Mouse (Mus musculus) forebrain, embryonic 16.5 days (tissue): ENCODE results near the gene Arhgef39. TPM values are rescaled to one million over a fixed set of nuclear protein-coding genes. Genes with fewer than 3 reads are reported as not detected.

Source experiments
- ATAC-seq: fragments of 200-750 bp; cut with Nextera tagmentation; 2 replicates; pipeline ENCODE4 v1.8.0; 2017; ENCODE audit warnings: mild to moderate bottlenecking, moderate library complexity
- H3K27ac ChIP-seq: fragments of 300-500 bp; sonication (generic); 2 replicates; pipeline ENCODE4 v1.5.1; 2014; ENCODE audit warnings: low read length, control low read depth
- H3K27me3 ChIP-seq: fragments of 300-500 bp; sonication (generic); replicated peaks from 2 replicates; pipeline ENCODE4 v1.6.1; 2014; ENCODE audit warnings: low read length; ENCODE audit not compliant: control insufficient read depth, insufficient read depth
- H3K36me3 ChIP-seq: fragments of 300-500 bp; sonication (generic); 2 replicates; pipeline ENCODE4 v1.6.1; 2014; ENCODE audit not compliant: control insufficient read depth, insufficient read depth
- H3K4me1 ChIP-seq: fragments of 300-500 bp; sonication (generic); replicated peaks from 2 replicates; pipeline ENCODE4 v1.6.1; 2014; ENCODE audit warnings: low read length; ENCODE audit not compliant: control insufficient read depth, insufficient read depth
- H3K4me2 ChIP-seq: fragments of 300-500 bp; sonication (generic); 2 replicates; pipeline ENCODE4 v1.6.1; 2014; ENCODE audit warnings: mild to moderate bottlenecking, low read length, control low read depth
- H3K4me3 ChIP-seq: fragments of 300-500 bp; sonication (generic); replicated peaks from 2 replicates; pipeline ENCODE4 v1.5.1; 2014; ENCODE audit warnings: mild to moderate bottlenecking, low read length, control low read depth
- H3K9ac ChIP-seq: fragments of 300-500 bp; sonication (generic); replicated peaks from 2 replicates; pipeline ENCODE4 v1.6.1; 2014; ENCODE audit warnings: low read depth, low read length, control low read depth
- H3K9me3 ChIP-seq: fragments of 300-500 bp; sonication (generic); 2 replicates; pipeline ENCODE4 v1.6.1; 2016; ENCODE audit warnings: low read length; ENCODE audit not compliant: control insufficient read depth
- WGBS: fragments of 180-500 bp; shearing (Covaris S2); extraction: QIAGEN DNeasy Blood & Tissue Kit; methylation state at CpG from one replicate; pipeline ENCODE4 v1.1.7; 2014; 5-methylcytosine and 5-hydroxymethylcytosine counted together
- polyA plus RNA-seq: library from polyadenylated mRNA; unstranded; fragments of >200 nt; fragmentation: Nextera tagmentation; extraction: Ambion mirVana; gene quantifications from 2 replicates; pipeline ENCODE4 v1.2.1, GENCODE M21; 2015

The Arhgef39 gene
- polyA plus RNA-seq = 17.4 and 18.8 TPM in 2 replicates

GRCm38 (mm10) chr4:43499407-43500333 is at the start of gene Arhgef39:
Gene Arhgef39, minus strand, starts transcription at chr4:43499695.
- no peaks in the 10 kb centered on the region for H3K27me3 ChIP-seq
- peaks cover 15% of the 10 kb centered on the region for H3K4me1 ChIP-seq
- H3K27ac ChIP-seq = no peak within 1 kb of the TSS
- H3K9me3 ChIP-seq = no peaks in the 10 kb centered on the region
- H3K4me3 ChIP-seq = peak within 1 kb of the TSS; percentile 62
- no peaks in the 10 kb centered on the region for H3K36me3 ChIP-seq
- 7% methylated on average over 50 of the region's 50 CpGs for WGBS
- H3K9ac ChIP-seq = peak within 1 kb of the TSS; percentile 62
- H3K4me2 ChIP-seq = peak within 1 kb of the TSS; percentile 83
- ATAC-seq = peak; percentile 90

GRCm38 (mm10) chr4:43549055-43549454 is 49.6 kb upstream of the Arhgef39 start:
- ATAC-seq = no peak
- peaks cover 64% of the 10 kb centered on the region for H3K36me3 ChIP-seq
- H3K4me3 ChIP-seq = no peak overlapping the region
- H3K4me2 ChIP-seq = no peak overlapping the region
- no peaks in the 10 kb centered on the region for H3K4me1 ChIP-seq
- no peak overlapping the region for H3K9ac ChIP-seq
- H3K27ac ChIP-seq = no peak overlapping the region
- no peaks in the 10 kb centered on the region for H3K27me3 ChIP-seq
- WGBS = 96% methylated on average over 12 of the region's 12 CpGs
- H3K9me3 ChIP-seq = no peaks in the 10 kb centered on the region

GRCm38 (mm10) chr4:43547160-43547559 is 47.7 kb upstream of the Arhgef39 start:
- H3K9me3 ChIP-seq = no peaks in the 10 kb centered on the region
- no peak overlapping the region for H3K9ac ChIP-seq
- no peak overlapping the region for H3K4me2 ChIP-seq
- no peaks in the 10 kb centered on the region for H3K27me3 ChIP-seq
- 95% methylated on average over 8 of the region's 8 CpGs for WGBS
- H3K4me3 ChIP-seq = no peak overlapping the region
- no peak for ATAC-seq
- H3K36me3 ChIP-seq = peaks cover 63% of the 10 kb centered on the region
- H3K27ac ChIP-seq = no peak overlapping the region
- no peaks in the 10 kb centered on the region for H3K4me1 ChIP-seq

GRCm38 (mm10) chr4:43546375-43547047 is 47.0 kb upstream of the Arhgef39 start:
- no peak overlapping the region for H3K9ac ChIP-seq
- H3K4me2 ChIP-seq = no peak overlapping the region
- no peaks in the 10 kb centered on the region for H3K27me3 ChIP-seq
- H3K36me3 ChIP-seq = peaks cover 59% of the 10 kb centered on the region
- H3K4me1 ChIP-seq = no peaks in the 10 kb centered on the region
- H3K27ac ChIP-seq = no peak overlapping the region
- H3K4me3 ChIP-seq = no peak overlapping the region
- 92% methylated on average over 12 of the region's 12 CpGs for WGBS
- no peak for ATAC-seq
- no peaks in the 10 kb centered on the region for H3K9me3 ChIP-seq

- no peak for ATAC-seq
- no peak overlapping the region for H3K4me3 ChIP-seq
- no peak overlapping the region for H3K4me2 ChIP-seq
- no peaks in the 10 kb centered on the region for H3K27me3 ChIP-seq
- peaks cover 57% of the 10 kb centered on the region for H3K36me3 ChIP-seq
- no peak overlapping the region for H3K27ac ChIP-seq
- H3K9me3 ChIP-seq = no peaks in the 10 kb centered on the region
- no peak overlapping the region for H3K9ac ChIP-seq
- 89% methylated on average over 3 of the region's 3 CpGs for WGBS
- H3K4me1 ChIP-seq = no peaks in the 10 kb centered on the region
Observed at GRCm38 (mm10) chr4:43542044-43542443, 42.5 kb upstream of the Arhgef39 start.

GRCm38 (mm10) chr4:43536031-43536430 is 36.5 kb upstream of the Arhgef39 start:
- Histone ChIP-seq H3K36me3 (peaks cover 54% of the 10 kb centered on the region), H3K9ac (no peak overlapping the region), H3K27ac (no peak overlapping the region), H3K4me3 (no peak overlapping the region), H3K4me2 (no peak overlapping the region), H3K4me1 (no peaks in the 10 kb centered on the region), H3K27me3 (no peaks in the 10 kb centered on the region), H3K9me3 (no peaks in the 10 kb centered on the region)
- no peak for ATAC-seq
- WGBS = 93% methylated on average over 9 of the region's 9 CpGs

- Histone ChIP-seq H3K4me3 (no peak overlapping the region), H3K4me2 (no peak overlapping the region), H3K9me3 (no peaks in the 10 kb centered on the region), H3K27me3 (no peaks in the 10 kb centered on the region), H3K9ac (no peak overlapping the region), H3K4me1 (no peaks in the 10 kb centered on the region), H3K36me3 (peaks cover 54% of the 10 kb centered on the region), H3K27ac (no peak overlapping the region)
- 96% methylated on average over 8 of the region's 8 CpGs for WGBS
- ATAC-seq = no peak
Observed at GRCm38 (mm10) chr4:43535628-43536027, 36.1 kb upstream of the Arhgef39 start.

- Histone ChIP-seq H3K9ac (no peak overlapping the region), H3K9me3 (no peaks in the 10 kb centered on the region), H3K36me3 (peaks cover 40% of the 10 kb centered on the region), H3K27me3 (no peaks in the 10 kb centered on the region), H3K4me2 (no peak overlapping the region), H3K4me1 (no peaks in the 10 kb centered on the region), H3K27ac (no peak overlapping the region), H3K4me3 (no peak overlapping the region)
- no peak for ATAC-seq
- WGBS = 87% methylated on average over 9 of the region's 9 CpGs
Observed at GRCm38 (mm10) chr4:43533270-43533669, 33.8 kb upstream of the Arhgef39 start.

- 25% methylated on average over 7 of the region's 7 CpGs for WGBS
Observed at GRCm38 (mm10) chr4:43530581-43530980, 31.1 kb upstream of the Arhgef39 start.

More at GRCm38 (mm10) chr4:43530581-43530980, 31.1 kb upstream of the Arhgef39 start:
- Histone ChIP-seq H3K9ac (no peak overlapping the region), H3K4me3 (no peak overlapping the region), H3K36me3 (peaks cover 21% of the 10 kb centered on the region), H3K4me2 (no peak overlapping the region), H3K9me3 (no peaks in the 10 kb centered on the region; the same call in 1 of the 2 replicates), H3K27ac (no peak overlapping the region), H3K4me1 (no peaks in the 10 kb centered on the region), H3K27me3 (peaks cover 4% of the 10 kb centered on the region; the same call in 1 of the 2 replicates)
- ATAC-seq = no peak
